Mouse (Mus musculus) neural tube, embryonic 11.5 days (tissue): ENCODE data around the gene Nanos2. TPM values are rescaled to one million over a fixed set of nuclear protein-coding genes. Genes with fewer than 3 reads are reported as not detected.

Experiments
- ATAC-seq: fragments of 200-750 bp; cut with Nextera tagmentation; 2 replicates; pipeline ENCODE4 v1.8.0; 2017; ENCODE audit warnings: moderate number of reproducible peaks, mild to moderate bottlenecking, moderate TSS enrichment, moderate library complexity; ENCODE audit not compliant: insufficient read depth, low FRiP score, low TSS enrichment
- DNase-seq: peaks from one replicate; pipeline ENCODE4 v3.0.0-alpha.2; 2015; ENCODE audit warnings: low spot score
- H3K27ac ChIP-seq: fragments of 300-500 bp; sonication (generic); 2 replicates; pipeline ENCODE4 v1.5.1; 2014; ENCODE audit warnings: low read depth, mild to moderate bottlenecking, low read length
- H3K27me3 ChIP-seq: fragments of 300-500 bp; sonication (generic); 2 replicates; pipeline ENCODE4 v1.6.1; 2014; ENCODE audit warnings: mild to moderate bottlenecking, low read length, mixed read lengths; ENCODE audit not compliant: control insufficient read depth, insufficient read depth
- H3K36me3 ChIP-seq: fragments of 300-500 bp; sonication (generic); 2 replicates; pipeline ENCODE4 v1.6.1; 2014; ENCODE audit warnings: mild to moderate bottlenecking, low read length, moderate library complexity, mixed read lengths; ENCODE audit not compliant: control insufficient read depth, insufficient read depth
- H3K4me1 ChIP-seq: fragments of 300-500 bp; sonication (generic); 2 replicates; pipeline ENCODE4 v1.6.1; 2014; ENCODE audit warnings: low read length, mixed read lengths; ENCODE audit not compliant: control insufficient read depth, insufficient read depth
- H3K4me2 ChIP-seq: fragments of 300-500 bp; sonication (generic); 2 replicates; pipeline ENCODE4 v1.6.1; 2014; ENCODE audit warnings: low read depth, mild to moderate bottlenecking, moderate library complexity
- H3K4me3 ChIP-seq: fragments of 300-500 bp; sonication (generic); 2 replicates; pipeline ENCODE4 v1.5.1; 2014; ENCODE audit warnings: low read depth, low read length
- H3K9ac ChIP-seq: fragments of 300-500 bp; sonication (generic); 2 replicates; pipeline ENCODE4 v1.6.1; 2014; ENCODE audit warnings: mild to moderate bottlenecking, low read length
- H3K9me3 ChIP-seq: fragments of 300-500 bp; sonication (generic); 2 replicates; pipeline ENCODE4 v1.6.1; 2016; ENCODE audit warnings: low read length; ENCODE audit not compliant: control insufficient read depth
- WGBS: fragments of 180-500 bp; shearing (Covaris S2); extraction: QIAGEN DNeasy Blood & Tissue Kit; methylation state at CpG from one replicate; pipeline ENCODE4 v1.1.7; 2014; 5-methylcytosine and 5-hydroxymethylcytosine counted together
- polyA plus RNA-seq: library from polyadenylated mRNA; unstranded; fragments of >200 nt; fragmentation: Nextera tagmentation; extraction: Ambion mirVana; gene quantifications from 2 replicates; pipeline ENCODE4 v1.2.1, GENCODE M21; 2014

Gene Nanos2
- polyA plus RNA-seq, 1 experiment from 2014 or later: 0.29 TPM

- Histone ChIP-seq H3K4me2 (peak overlapping the region; percentile 99), H3K27ac (no peak overlapping the region), H3K9me3 (no peaks in the 10 kb centered on the region), H3K4me1 (peaks cover 26% of the 10 kb centered on the region), H3K9ac (peak overlapping the region; percentile 86; the same call in 1 of the 2 replicates), H3K27me3 (no peaks in the 10 kb centered on the region), H3K4me3 (peak overlapping the region; percentile 95), H3K36me3 (peaks cover 9% of the 10 kb centered on the region; the same call in 1 of the 2 replicates)
- DNase-seq (no peak), ATAC-seq (no peak)
- WGBS: 78% methylated on average over 34 of the region's 34 CpGs
These were observed 18.4 kb downstream of the Nanos2 start for GRCm38 (mm10) chr7:19005417-19006121.

DNA sequence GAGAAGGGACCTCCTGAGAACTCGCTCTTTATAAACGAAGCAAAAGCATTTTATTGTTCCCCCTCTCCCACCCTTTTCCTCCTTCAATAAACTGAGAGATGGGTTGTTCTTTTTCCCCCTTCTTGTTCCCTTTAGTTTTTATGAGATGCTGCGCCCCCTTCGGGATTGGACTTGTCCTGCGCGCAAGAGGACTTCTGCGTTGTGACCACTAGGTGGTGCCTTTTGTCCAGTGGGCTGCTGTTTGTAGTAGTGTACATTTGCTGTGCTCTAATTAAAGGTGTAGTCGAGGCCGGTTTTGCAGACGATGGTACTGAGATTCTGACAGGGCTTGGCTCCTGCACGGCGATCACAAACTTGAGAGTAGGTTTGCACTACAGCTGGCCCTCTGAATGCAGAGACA, 19.3 kb downstream of the Nanos2 start:
- 9% methylated on average over 12 of the region's 12 CpGs for WGBS
- Histone ChIP-seq H3K4me2 (0 out of 2 replicates have a peak overlapping the region, but pooled peaks have one; percentile 4), H3K27ac (no peak overlapping the region)

DNA sequence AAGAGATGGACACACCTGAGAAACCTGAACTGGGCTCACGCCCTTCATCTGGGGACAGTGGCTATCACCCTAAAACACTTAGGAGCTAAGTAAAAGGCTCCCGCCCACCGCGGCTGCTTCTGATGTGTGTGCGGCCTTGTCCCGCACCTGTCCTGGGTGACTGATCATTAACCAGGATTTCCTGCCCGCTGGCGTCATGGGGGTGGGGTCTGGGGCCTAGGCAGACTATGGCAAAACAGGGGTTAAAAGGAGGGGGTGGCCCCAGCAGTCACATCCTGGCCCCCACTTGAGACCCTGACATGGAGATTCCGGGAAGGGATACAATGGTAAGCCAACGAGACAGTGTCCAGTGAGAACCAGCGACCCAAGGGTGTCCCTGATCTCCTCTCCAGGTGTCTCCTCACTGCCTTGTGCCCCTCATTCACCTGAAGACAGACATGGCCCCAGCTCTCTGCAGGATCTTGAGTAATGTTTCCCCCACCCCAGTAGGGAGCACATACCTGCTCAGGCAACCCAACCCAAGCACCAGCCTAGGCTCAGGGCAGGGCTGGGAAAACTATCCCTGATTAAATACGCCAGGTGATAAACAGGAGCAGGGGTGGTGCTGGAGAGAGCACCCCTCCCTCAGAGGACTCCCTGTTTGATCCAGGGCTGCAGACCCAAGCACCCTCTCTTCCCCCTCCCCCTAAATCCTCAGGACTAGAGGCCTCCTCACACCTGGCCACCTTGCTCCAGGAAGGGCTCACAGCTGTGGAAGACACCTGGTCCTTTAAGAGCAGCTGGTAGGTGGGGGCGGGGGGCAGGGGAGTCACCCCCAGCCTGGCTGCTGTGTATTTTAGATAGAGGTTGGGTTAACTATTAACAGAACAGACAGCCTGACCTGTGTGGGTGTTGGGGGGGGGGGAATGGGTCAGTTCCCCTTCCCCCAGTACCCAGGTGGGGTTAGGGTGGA, 20.1 kb downstream of the Nanos2 start:
- no peak overlapping the region for H3K4me3 ChIP-seq
- no peak overlapping the region for H3K9ac ChIP-seq
- no peak overlapping the region for H3K27ac ChIP-seq
- DNase-seq (no peak), ATAC-seq (no peak)
- WGBS: 79% methylated on average over 13 of the region's 13 CpGs
- peaks cover 9% of the 10 kb centered on the region; the same call in 1 of the 2 replicates for H3K36me3 ChIP-seq
- no peaks in the 10 kb centered on the region for H3K27me3 ChIP-seq
- H3K9me3 ChIP-seq: no peaks in the 10 kb centered on the region
- H3K4me1 ChIP-seq: peaks cover 22% of the 10 kb centered on the region
- no peak overlapping the region for H3K4me2 ChIP-seq

More for the DNA sequence above, 19.3 kb downstream of the Nanos2 start:
- Histone ChIP-seq H3K27me3 (no peaks in the 10 kb centered on the region), H3K36me3 (peaks cover 9% of the 10 kb centered on the region; the same call in 1 of the 2 replicates), H3K9ac (no peak overlapping the region), H3K9me3 (no peaks in the 10 kb centered on the region), H3K4me1 (peaks cover 22% of the 10 kb centered on the region), H3K4me3 (no peak overlapping the region)
- ATAC-seq (no peak), DNase-seq (peak; percentile 88)

GRCm38 (mm10) chr7:19010581-19010980, 23.4 kb downstream of the Nanos2 start:
- Histone ChIP-seq H3K9me3 (no peaks in the 10 kb centered on the region), H3K4me2 (no peak overlapping the region), H3K27ac (no peak overlapping the region), H3K4me1 (peaks cover 11% of the 10 kb centered on the region), H3K36me3 (peaks cover 6% of the 10 kb centered on the region; the same call in 1 of the 2 replicates), H3K9ac (no peak overlapping the region), H3K4me3 (no peak overlapping the region), H3K27me3 (no peaks in the 10 kb centered on the region)
- ATAC-seq (no peak), DNase-seq (no peak)
- 85% methylated on average over 7 of the region's 7 CpGs for WGBS

- H3K27ac ChIP-seq: no peak overlapping the region
These were observed 24.9 kb downstream of the Nanos2 start for GRCm38 (mm10) chr7:19012025-19012621.

GRCm38 (mm10) chr7:19012882-19013281, 25.7 kb downstream of the Nanos2 start:
- Histone ChIP-seq H3K9me3 (no peaks in the 10 kb centered on the region), H3K4me3 (no peak overlapping the region), H3K9ac (no peak overlapping the region), H3K4me1 (no peaks in the 10 kb centered on the region), H3K27me3 (no peaks in the 10 kb centered on the region), H3K27ac (no peak overlapping the region), H3K36me3 (no peaks in the 10 kb centered on the region), H3K4me2 (no peak overlapping the region)
- DNase-seq (no peak), ATAC-seq (no peak)
- 33% methylated on average over 2 of the region's 2 CpGs for WGBS

More at GRCm38 (mm10) chr7:19012025-19012621, 24.9 kb downstream of the Nanos2 start:
- Histone ChIP-seq H3K4me1 (no peaks in the 10 kb centered on the region), H3K9ac (peak overlapping the region; percentile 63), H3K27me3 (no peaks in the 10 kb centered on the region), H3K4me2 (peak overlapping the region; percentile 52), H3K36me3 (no peaks in the 10 kb centered on the region), H3K9me3 (no peaks in the 10 kb centered on the region), H3K4me3 (peak overlapping the region; percentile 23)
- WGBS: 3% methylated on average over 24 of the region's 31 CpGs
- ATAC-seq: no peak
- DNase-seq: no peak

- no peak overlapping the region for H3K4me2 ChIP-seq
- no peak for ATAC-seq
These were observed 27.3 kb downstream of the Nanos2 start for GRCm38 (mm10) chr7:19014452-19014851.

GRCm38 (mm10) chr7:19016042-19016441, 28.8 kb downstream of the Nanos2 start:
- 89% methylated on average over 4 of the region's 4 CpGs for WGBS
- H3K36me3 ChIP-seq: no peaks in the 10 kb centered on the region
- ATAC-seq: no peak
- DNase-seq: no peak
- H3K4me2 ChIP-seq: no peak overlapping the region
- no peak overlapping the region for H3K9ac ChIP-seq
- no peak overlapping the region for H3K4me3 ChIP-seq
- no peaks in the 10 kb centered on the region for H3K9me3 ChIP-seq
- no peak overlapping the region for H3K27ac ChIP-seq
- H3K27me3 ChIP-seq: peaks cover 3% of the 10 kb centered on the region; the same call in 1 of the 2 replicates
- no peaks in the 10 kb centered on the region for H3K4me1 ChIP-seq

More at GRCm38 (mm10) chr7:19014452-19014851, 27.3 kb downstream of the Nanos2 start:
- H3K27ac ChIP-seq: no peak overlapping the region
- 71% methylated on average over 15 of the region's 15 CpGs for WGBS
- DNase-seq: no peak
- H3K27me3 ChIP-seq: no peaks in the 10 kb centered on the region
- H3K9ac ChIP-seq: no peak overlapping the region
- H3K36me3 ChIP-seq: no peaks in the 10 kb centered on the region
- H3K9me3 ChIP-seq: no peaks in the 10 kb centered on the region
- H3K4me3 ChIP-seq: no peak overlapping the region
- H3K4me1 ChIP-seq: no peaks in the 10 kb centered on the region
